Mouse (Mus musculus) layer of hippocampus, adult 2 months (tissue): Measurements from ENCODE around the gene Lysmd2. TPM values are rescaled to one million over a fixed set of nuclear protein-coding genes. Genes with fewer than 3 reads are reported as not detected.
"Not testable (repeated sequence)": the region's sequence is repeated elsewhere in the genome, so short reads cannot be mapped to it uniquely, and the experiment has no call there.

ENCODE experiments used
- DNase-seq, 2 experiments: peaks; one replicate each; pipeline ENCODE4 v3.0.0; 2022; ENCODE audit warnings: low spot score in 2 of 2
- H3K27ac ChIP-seq: fragments of 200-600 bp; 2 replicates; pipeline ENCODE4 v1.8.1; 2022
- H3K4me3 ChIP-seq: fragments of 200-600 bp; 2 replicates; pipeline ENCODE4 v1.8.1; 2022; ENCODE audit warnings: mild to moderate bottlenecking
- CTCF ChIP-seq: fragments of 200-600 bp; conservative IDR thresholded peaks from 2 replicates; pipeline ENCODE4 v1.8.1; 2022; ENCODE audit warnings: antibody characterized with exemption, mild to moderate bottlenecking, moderate library complexity
- total RNA-seq, 2 experiments: library from RNA; stranded (reverse); gene quantifications; 2 replicates each; pipeline ENCODE4 v1.2.3; 2021

The Lysmd2 gene
- total RNA-seq, 2 experiments from 2014 or later, result 56.6 to 60.3 TPM

GRCm38 (mm10) chr9:75634226-75634625 lies 8.7 kb downstream of the Lysmd2 start:
- H3K4me3 ChIP-seq, result no peak overlapping the region
- H3K27ac ChIP-seq, result no peak overlapping the region
- peak; percentile 17; the same call in 1 of the 2 replicates for TF ChIP-seq CTCF
- no peak for DNase-seq

GRCm38 (mm10) chr9:75645405-75645804 lies 19.9 kb downstream of the Lysmd2 start:
- H3K4me3 ChIP-seq, result no peak overlapping the region
- no peak for DNase-seq
- no peak for TF ChIP-seq CTCF
- no peak overlapping the region for H3K27ac ChIP-seq

GRCm38 (mm10) chr9:75653981-75654911 lies 28.7 kb downstream of the Lysmd2 start:
- no peak for DNase-seq
- no peak for TF ChIP-seq CTCF
- 0 out of 2 replicates have a peak overlapping the region, but pooled peaks have one; percentile 46 for H3K27ac ChIP-seq
- no peak overlapping the region for H3K4me3 ChIP-seq

GRCm38 (mm10) chr9:75656456-75656855 lies 30.9 kb downstream of the Lysmd2 start:
- not testable (repeated sequence) for H3K27ac ChIP-seq, H3K4me3 ChIP-seq, DNase-seq

- H3K27ac ChIP-seq, result no peak overlapping the region
- TF ChIP-seq CTCF, result no peak
- DNase-seq, result peak in 1 of 2 experiments; percentile 27
- H3K4me3 ChIP-seq, result no peak overlapping the region
Measured at GRCm38 (mm10) chr9:75660917-75661316, 35.4 kb downstream of the Lysmd2 start.

GRCm38 (mm10) chr9:75665364-75665763 lies 39.8 kb downstream of the Lysmd2 start:
- no peak for TF ChIP-seq CTCF
- peak in 1 of 2 experiments; percentile 55 for DNase-seq
- Histone ChIP-seq H3K4me3 (no peak overlapping the region), H3K27ac (peak overlapping the region; percentile 83)

GRCm38 (mm10) chr9:75666612-75667011 lies 41.1 kb downstream of the Lysmd2 start:
- DNase-seq, result no peak
- Histone ChIP-seq H3K27ac (peak overlapping the region; percentile 83), H3K4me3 (no peak overlapping the region)
- no peak for TF ChIP-seq CTCF

- no peak overlapping the region for H3K4me3 ChIP-seq
- no peak for TF ChIP-seq CTCF
- no peak for DNase-seq
- H3K27ac ChIP-seq, result peak overlapping the region; percentile 21; the same call in 1 of the 2 replicates
Measured at GRCm38 (mm10) chr9:75672769-75673168, 47.2 kb downstream of the Lysmd2 start.

- Histone ChIP-seq H3K4me3 (no peak overlapping the region), H3K27ac (no peak overlapping the region)
- DNase-seq, result no peak
- no peak for TF ChIP-seq CTCF
Measured at GRCm38 (mm10) chr9:75676226-75676625, 50.7 kb downstream of the Lysmd2 start.

- no peak overlapping the region for H3K4me3 ChIP-seq
- TF ChIP-seq CTCF, result no peak
- no peak for DNase-seq
- peak overlapping the region; percentile 82 for H3K27ac ChIP-seq
Measured at GRCm38 (mm10) chr9:75678341-75678740, 52.8 kb downstream of the Lysmd2 start.

GRCm38 (mm10) chr9:75679629-75680028 lies 54.1 kb downstream of the Lysmd2 start:
- Histone ChIP-seq H3K4me3 (no peak overlapping the region), H3K27ac (peak overlapping the region; percentile 82)
- no peak for DNase-seq
- no peak for TF ChIP-seq CTCF

- peak overlapping the region; percentile 82 for H3K27ac ChIP-seq
- H3K4me3 ChIP-seq, result no peak overlapping the region; the same call in 1 of the 2 replicates
- peak in 1 of 2 experiments; percentile 58 for DNase-seq
- TF ChIP-seq CTCF, result no peak
Measured at GRCm38 (mm10) chr9:75680606-75681005, 55.1 kb downstream of the Lysmd2 start.

GRCm38 (mm10) chr9:75683426-75684191 lies 58.1 kb downstream of the Lysmd2 start, which contains the start of gene Scg3:
Scg3 (minus strand) TSS chr9:75684056.
- TF ChIP-seq CTCF, result no peak
- peak within 1 kb of the TSS; percentile 80 for H3K4me3 ChIP-seq
- DNase-seq, result peak; percentile 95 to 96
- peak within 1 kb of the TSS; percentile 97 for H3K27ac ChIP-seq
